Mouse (Mus musculus) small intestine, adult 2 months (tissue): ENCODE measurements around the gene Soat2. TPM values are rescaled to one million over a fixed set of nuclear protein-coding genes. Genes with fewer than 3 reads are reported as not detected.

Experiments
- H3K27ac ChIP-seq: fragments of 200-500 bp; 2 replicates; pipeline ENCODE4 v1.5.1; 2012; ENCODE audit warnings: low read depth, low read length, control low read depth, inconsistent platforms; ENCODE audit not compliant: insufficient read depth
- H3K27me3 ChIP-seq: fragments of 200-500 bp; 2 replicates; pipeline ENCODE4 v1.6.1; 2012; ENCODE audit warnings: mild to moderate bottlenecking, moderate library complexity, low read length, inconsistent platforms; ENCODE audit not compliant: control insufficient read depth, insufficient read depth
- H3K36me3 ChIP-seq: fragments of 200-500 bp; 2 replicates; pipeline ENCODE4 v1.6.1; 2012; ENCODE audit warnings: mild to moderate bottlenecking, low read length, control low read depth, inconsistent platforms; ENCODE audit not compliant: control insufficient read depth, insufficient read depth
- H3K4me1 ChIP-seq: fragments of 200-500 bp; 2 replicates; pipeline ENCODE4 v1.6.1; 2012; ENCODE audit warnings: low read length, inconsistent platforms, mixed read lengths; ENCODE audit not compliant: control insufficient read depth, insufficient read depth, insufficient read length
- H3K4me3 ChIP-seq: fragments of 200-500 bp; 2 replicates; pipeline ENCODE4 v1.5.1; 2012; ENCODE audit warnings: low read depth, mild to moderate bottlenecking, control low read depth, inconsistent platforms, low read length, moderate library complexity
- CTCF ChIP-seq: fragments of 200-500 bp; IDR thresholded peaks from 2 replicates; pipeline ENCODE4 v1.5.1; 2012; ENCODE audit warnings: low read depth, mild to moderate bottlenecking, control low read depth, inconsistent platforms, low read length, moderate library complexity, mixed read lengths; ENCODE audit not compliant: insufficient replicate concordance, insufficient read length; ENCODE audit errors: extremely low read depth
- POLR2A ChIP-seq: fragments of 200-500 bp; IDR thresholded peaks from 2 replicates; pipeline ENCODE4 v1.6.1; 2012; ENCODE audit warnings: low read depth, mild to moderate bottlenecking, control low read depth, inconsistent platforms, low read length, moderate library complexity
- WGBS: fragments of 180-500 bp; shearing (Covaris S2); methylation state at CpG from one replicate; pipeline ENCODE4 v1.1.7; 2018; 5-methylcytosine and 5-hydroxymethylcytosine counted together
- polyA plus RNA-seq: library from polyadenylated mRNA; depleted of rRNA; stranded (reverse); fragments of >200 nt; gene quantifications from 2 replicates; pipeline ENCODE4 v1.2.3, GENCODE M21; 2012; rRNA removed

Gene Soat2
- polyA plus RNA-seq = 94.1 and 454 TPM in 2 replicates

DNA sequence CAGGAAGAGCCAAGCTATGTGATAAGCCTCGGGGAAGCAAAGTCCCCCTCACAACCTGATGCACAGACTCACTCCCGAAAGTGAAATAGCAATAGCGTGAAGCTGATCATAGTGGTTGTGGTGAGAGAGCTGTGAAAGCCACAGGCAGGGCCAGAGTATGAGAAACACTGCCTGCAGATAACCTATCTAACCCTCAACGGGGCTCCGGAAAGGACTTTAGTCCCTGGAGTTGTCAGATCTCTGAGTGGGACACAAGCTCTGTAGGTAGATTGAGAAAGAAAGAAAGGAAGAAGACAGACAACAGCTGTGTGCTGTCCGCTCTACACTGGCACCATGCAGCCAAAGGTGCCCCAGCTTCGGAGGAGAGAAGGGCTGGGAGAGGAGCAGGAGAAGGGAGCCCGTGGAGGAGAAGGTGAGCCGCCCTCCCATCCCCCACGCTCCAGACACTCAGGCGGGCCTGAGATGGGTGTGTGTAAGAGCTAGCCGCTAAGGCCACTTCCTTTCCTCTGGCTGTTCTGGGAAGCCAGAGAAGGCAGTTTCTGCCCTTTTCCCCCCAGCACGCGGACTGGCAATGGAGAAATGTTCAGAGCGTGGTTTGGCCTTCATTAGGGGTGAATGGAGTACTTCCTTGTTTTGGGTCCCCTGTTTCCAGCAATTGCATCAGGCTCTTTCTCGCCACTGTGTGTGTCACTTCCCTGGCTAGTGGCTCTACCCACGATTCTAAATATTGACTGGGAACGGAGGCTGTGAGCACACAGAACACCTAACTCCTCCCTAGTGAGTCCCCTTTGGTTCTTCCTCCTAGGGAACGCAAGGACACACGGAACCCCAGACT is at the start of gene Soat2:
Gene Soat2 (plus strand): TSS at position 226 of the 835 bp plus-strand sequence.
- TF ChIP-seq CTCF (no peak), POLR2A (0 out of 2 replicates have a peak, but pooled peaks have one; percentile 11)
- WGBS = 11% methylated on average over 20 of the region's 20 CpGs
- H3K4me1 ChIP-seq = peaks cover 14% of the 10 kb centered on the region
- peaks cover 10% of the 10 kb centered on the region for H3K36me3 ChIP-seq
- H3K27ac ChIP-seq = peak within 1 kb of the TSS; percentile 98
- peak within 1 kb of the TSS; percentile 68 for H3K4me3 ChIP-seq
- no peaks in the 10 kb centered on the region for H3K27me3 ChIP-seq

DNA sequence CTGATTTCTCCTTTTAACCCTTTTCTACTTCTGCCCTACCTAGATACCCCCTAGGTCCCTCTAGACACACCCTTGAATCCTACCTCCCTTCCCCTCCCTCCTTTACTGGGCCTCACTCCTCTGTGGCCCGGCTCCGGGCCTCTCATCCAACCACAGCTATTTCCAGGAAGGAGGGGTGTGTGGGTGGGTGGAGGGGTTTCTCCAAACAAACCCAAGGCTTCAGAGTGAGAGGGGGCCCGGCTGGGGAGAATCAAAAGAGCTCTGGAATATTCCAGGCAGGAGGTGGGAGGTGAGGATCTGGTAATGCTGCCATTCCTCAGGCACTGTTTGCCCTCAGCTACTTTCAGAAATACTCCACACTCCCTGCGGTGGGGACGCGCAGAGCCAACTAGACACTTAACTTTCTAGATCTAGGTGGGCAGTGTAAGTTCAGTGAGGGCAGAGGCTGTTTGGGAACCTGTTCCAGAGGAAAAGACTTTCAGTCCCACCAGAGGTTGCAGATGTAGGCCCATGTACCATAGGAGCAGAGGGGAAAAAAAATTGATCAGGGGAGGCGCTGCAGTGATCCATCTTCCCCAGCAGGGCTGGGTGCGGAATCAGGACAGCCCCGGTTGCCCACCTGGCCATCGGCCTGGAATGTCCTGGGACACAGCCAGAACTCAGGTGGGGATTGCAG is 49.2 kb upstream of the Soat2 start:
- no peaks in the 10 kb centered on the region for H3K27me3 ChIP-seq
- H3K4me3 ChIP-seq = peak overlapping the region; percentile 79
- no peak for TF ChIP-seq POLR2A
- no peak; the same call in 1 of the 2 replicates for TF ChIP-seq CTCF
- WGBS = 35% methylated on average over 10 of the region's 10 CpGs
- peaks cover 6% of the 10 kb centered on the region for H3K36me3 ChIP-seq
- peaks cover 32% of the 10 kb centered on the region for H3K4me1 ChIP-seq
- peak overlapping the region; percentile 71 for H3K27ac ChIP-seq

DNA sequence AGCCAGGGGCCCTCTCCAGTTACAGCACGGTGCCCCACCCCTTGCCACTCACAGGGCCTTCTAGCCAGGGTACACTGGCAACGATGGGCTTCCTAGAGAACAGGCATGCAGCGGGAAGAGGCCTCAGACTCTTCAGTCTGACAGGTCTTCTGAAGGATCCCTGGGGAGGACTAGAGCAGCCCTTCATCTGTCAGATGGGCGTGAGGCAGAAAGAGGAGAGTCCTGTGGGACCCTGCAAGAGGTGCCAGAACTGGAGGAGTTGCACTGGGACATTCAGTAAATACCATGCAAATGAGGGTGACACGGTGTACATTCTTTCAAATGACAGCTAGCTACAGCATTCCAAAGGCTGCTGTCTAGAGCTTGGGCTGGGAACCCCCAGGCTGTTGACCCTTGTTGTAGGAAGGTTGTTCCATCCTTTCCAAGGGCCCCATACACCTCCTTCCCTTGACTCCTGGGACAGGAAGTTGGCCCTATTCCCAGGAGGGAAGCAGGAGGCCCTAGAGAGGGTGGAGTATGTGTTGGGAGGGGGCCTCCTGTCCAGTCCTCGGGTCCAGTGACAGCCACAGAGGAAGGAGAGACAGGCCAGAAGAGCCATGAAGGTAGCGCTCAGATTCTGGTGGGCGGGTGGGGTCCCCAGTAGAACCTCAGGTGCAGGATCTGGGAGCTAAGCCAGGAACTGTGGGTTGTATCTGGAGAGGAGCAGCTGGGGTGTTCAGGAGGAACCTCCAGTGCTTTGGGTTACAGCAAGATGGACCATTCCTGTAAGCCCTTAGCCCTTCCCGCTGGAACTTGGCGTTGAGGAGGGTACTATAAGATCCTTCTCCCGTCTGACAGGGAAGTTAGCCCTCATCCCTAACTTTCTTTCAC is 48.4 kb upstream of the Soat2 start:
- peak overlapping the region; percentile 71 for H3K27ac ChIP-seq
- no peak for TF ChIP-seq CTCF
- TF ChIP-seq POLR2A = no peak
- peaks cover 39% of the 10 kb centered on the region for H3K4me1 ChIP-seq
- H3K36me3 ChIP-seq = peaks cover 5% of the 10 kb centered on the region
- H3K4me3 ChIP-seq = peak overlapping the region; percentile 79
- WGBS = 17% methylated on average over 11 of the region's 11 CpGs
- H3K27me3 ChIP-seq = no peaks in the 10 kb centered on the region

DNA sequence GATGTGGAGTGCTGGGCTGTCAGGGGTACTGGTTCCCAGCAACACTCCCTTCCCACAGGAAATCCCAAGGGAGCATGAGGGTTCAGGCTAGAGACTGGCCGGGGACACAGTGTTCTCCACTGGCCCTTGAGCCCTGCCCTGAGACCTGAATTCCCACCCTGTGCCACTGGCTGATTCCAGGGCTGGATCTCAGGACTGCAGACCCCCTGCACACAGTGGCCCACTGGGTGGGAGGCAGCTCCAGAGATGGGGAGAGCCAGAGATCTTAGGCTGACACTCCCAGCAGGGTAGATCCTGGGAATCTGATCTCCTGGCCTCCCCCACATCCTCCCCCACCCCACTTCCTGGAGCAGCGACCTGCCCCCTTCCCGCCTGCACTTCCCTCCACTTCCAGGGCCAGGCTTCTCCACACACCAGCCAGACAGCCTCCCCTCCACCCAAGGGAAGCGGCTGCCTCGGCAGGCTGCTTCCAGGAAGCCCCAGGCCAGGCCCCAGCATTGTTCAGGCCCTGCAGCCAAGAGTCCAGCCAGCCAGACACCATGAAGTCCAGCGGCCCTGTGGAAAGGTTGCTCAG is 47.7 kb upstream of the Soat2 start:
- Histone ChIP-seq H3K27ac (peak overlapping the region; percentile 93), H3K36me3 (no peaks in the 10 kb centered on the region), H3K4me3 (peak overlapping the region; percentile 58), H3K4me1 (peaks cover 41% of the 10 kb centered on the region), H3K27me3 (no peaks in the 10 kb centered on the region)
- WGBS = 47% methylated on average over 6 of the region's 6 CpGs
- TF ChIP-seq POLR2A (no peak), CTCF (no peak)

DNA sequence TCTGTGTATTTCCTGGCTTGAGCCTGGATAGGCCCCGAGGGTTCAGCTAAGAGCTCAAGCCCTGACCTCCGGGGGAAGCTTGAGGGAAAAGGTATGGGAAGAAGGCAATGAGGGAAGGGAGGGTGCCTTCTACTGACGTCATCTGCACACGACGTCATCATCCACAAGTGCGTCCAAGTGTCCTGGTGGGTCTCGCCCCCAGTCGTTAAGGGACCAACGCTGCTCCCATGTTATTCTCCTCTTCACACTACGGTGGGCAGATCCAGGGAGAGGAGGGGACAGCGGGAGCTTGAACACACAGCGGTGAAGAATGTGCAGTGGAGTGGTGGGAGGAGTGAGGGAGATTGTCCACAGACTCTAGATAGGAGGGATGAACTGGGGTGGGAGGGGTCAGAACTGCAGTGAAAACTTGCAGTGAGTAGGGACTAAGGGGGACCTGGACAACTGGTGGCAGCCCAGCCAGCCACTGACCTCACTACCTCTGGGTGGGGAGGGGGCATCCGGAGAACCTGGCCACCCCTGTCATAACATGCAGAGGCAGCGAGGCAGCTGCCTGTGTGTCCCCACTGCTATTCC is 46.9 kb upstream of the Soat2 start:
- peaks cover 43% of the 10 kb centered on the region for H3K4me1 ChIP-seq
- no peak for TF ChIP-seq CTCF
- no peak for TF ChIP-seq POLR2A
- H3K27ac ChIP-seq = peak overlapping the region; percentile 93

DNA sequence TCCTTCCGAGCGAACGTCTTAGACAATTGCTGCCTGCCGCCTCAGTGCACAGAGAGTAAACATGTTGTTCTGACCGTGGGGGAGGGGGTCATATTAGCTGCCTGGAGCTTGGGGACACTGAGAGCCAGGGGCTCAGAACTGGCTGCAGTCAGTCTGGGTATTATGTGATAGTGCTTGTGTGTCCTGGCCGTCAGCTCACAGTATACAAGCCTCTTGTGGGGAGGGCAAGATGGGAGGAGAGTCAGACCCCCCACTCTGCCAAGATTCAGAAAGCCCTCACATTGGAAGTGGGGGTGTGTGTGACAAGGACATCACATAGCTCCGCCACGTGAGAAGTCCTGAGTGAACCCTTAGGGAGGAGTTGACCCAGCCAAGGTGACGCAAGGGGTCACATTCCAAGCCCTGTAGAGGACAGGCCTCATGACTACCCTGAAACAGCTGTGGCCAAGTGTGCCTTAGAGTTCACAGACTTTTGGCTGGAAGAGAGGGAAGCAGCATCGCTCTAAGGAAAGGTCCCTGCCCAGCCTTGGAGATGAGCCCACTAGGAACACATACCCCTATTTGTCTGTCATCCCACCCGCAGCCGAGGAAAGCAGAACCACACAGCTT is 46.3 kb upstream of the Soat2 start:
- peaks cover 43% of the 10 kb centered on the region for H3K4me1 ChIP-seq
- H3K36me3 ChIP-seq = no peaks in the 10 kb centered on the region
- H3K4me3 ChIP-seq = peak overlapping the region; percentile 58
- H3K27me3 ChIP-seq = no peaks in the 10 kb centered on the region
- H3K27ac ChIP-seq = peak overlapping the region; percentile 93
- whole genome bisulfite sequencing = 67% methylated on average over 12 of the region's 12 CpGs
- no peak for TF ChIP-seq CTCF
- no peak for TF ChIP-seq POLR2A

More for the DNA sequence above, 46.9 kb upstream of the Soat2 start:
- no peaks in the 10 kb centered on the region for H3K36me3 ChIP-seq
- WGBS = 61% methylated on average over 14 of the region's 14 CpGs
- peak overlapping the region; percentile 58 for H3K4me3 ChIP-seq
- no peaks in the 10 kb centered on the region for H3K27me3 ChIP-seq
